Mouse (Mus musculus): ENCODE results near the gene Zc3h18. TPM values are rescaled to one million over a fixed set of nuclear protein-coding genes. Genes with fewer than 3 reads are reported as not detected.

Zc3h18 gene
- polyA plus RNA-seq (2011; ENCODE audit: insufficient read length, low read depth, missing spikeins), result 43.3 and 44.5 TPM in 2 replicates

DNA sequence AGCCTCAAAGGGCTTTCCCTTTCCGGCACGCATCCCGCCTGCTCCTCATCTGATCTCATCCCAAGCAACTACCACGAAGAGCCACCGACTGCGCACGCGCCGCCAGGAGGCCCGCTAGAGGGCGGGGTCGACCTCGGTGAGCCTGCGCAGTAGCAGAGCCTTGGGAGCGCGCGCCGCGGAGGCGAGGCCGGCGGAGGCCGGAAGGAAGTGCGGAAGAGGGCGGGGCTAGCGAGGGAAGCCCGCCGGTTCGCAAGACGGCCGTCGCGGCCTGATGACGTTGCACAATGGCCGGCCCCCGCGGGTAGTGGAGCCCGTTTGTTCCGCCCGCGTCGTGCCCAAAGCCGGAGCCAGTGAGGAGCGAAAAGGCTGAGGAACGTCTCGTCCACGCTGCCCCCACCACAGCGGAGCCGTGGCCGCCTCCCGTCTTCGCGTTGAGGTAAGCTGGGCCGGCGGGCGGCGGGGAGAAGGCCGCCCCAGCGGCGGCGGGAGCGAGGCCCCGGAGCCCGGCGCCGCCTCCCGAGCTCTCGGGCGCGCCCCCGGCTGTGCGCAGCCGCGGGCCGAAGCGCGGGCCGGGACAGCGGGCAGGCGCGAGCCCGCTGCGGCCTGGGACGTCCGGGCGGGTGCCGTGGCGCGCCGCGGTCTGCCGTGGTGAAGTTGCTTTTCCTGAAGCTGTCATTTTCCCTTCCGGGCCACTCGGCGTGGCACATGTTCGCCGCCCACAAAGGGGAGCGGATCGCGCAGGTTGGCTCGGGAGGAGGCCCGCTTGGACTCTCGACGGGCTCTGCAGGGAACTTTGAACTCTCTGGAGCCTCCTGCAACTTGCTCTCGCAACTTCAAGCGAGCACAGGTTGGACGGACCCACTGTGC is at the start of gene Zc3h18:
TSS of gene Zc3h18 (plus strand) at position 245 of the 867 bp plus-strand sequence.
- H3K27ac ChIP-seq (ENCODE audit: insufficient read depth, low read length), result peak within 1 kb of the TSS; percentile 94
- TF ChIP-seq CTCF (IDR thresholded peaks at IDR 0.05; ENCODE audit: borderline replicate concordance, insufficient read depth, low read length), result no peak
- peak; percentile 96 for TF ChIP-seq POLR2A (IDR thresholded peaks at IDR 0.05; ENCODE audit: low read depth, low read length)
- peaks cover 8% of the 10 kb centered on the region for H3K4me1 ChIP-seq (ENCODE audit: control insufficient read depth, insufficient read depth, low read length)
- peak within 1 kb of the TSS; percentile 85 for H3K4me3 ChIP-seq (ENCODE audit: insufficient read depth, low read length)

DNA sequence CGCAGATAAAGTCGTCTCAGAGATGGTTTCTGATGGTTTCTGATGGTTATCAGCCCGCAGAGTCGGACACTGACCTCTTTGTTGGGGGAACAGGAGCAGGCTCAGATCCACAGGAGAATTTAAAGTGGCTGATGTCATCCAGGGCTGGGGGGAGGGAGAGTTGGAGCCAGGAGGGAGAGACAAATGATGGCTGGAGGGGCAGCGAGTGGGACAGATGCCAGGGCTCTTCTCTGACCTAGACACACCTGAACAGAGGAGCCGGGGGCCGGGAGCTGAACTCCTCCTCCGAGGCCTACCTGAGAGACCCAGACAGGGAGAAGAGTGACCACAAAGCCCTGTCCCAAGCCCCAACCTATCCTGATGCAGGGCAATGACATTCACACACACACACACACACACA is 47.3 kb upstream of the Zc3h18 start:
- Histone ChIP-seq H3K27ac (ENCODE audit: insufficient read depth, low read length) (no peak overlapping the region), H3K4me1 (ENCODE audit: control insufficient read depth, insufficient read depth, low read length) (no peaks in the 10 kb centered on the region)

DNA sequence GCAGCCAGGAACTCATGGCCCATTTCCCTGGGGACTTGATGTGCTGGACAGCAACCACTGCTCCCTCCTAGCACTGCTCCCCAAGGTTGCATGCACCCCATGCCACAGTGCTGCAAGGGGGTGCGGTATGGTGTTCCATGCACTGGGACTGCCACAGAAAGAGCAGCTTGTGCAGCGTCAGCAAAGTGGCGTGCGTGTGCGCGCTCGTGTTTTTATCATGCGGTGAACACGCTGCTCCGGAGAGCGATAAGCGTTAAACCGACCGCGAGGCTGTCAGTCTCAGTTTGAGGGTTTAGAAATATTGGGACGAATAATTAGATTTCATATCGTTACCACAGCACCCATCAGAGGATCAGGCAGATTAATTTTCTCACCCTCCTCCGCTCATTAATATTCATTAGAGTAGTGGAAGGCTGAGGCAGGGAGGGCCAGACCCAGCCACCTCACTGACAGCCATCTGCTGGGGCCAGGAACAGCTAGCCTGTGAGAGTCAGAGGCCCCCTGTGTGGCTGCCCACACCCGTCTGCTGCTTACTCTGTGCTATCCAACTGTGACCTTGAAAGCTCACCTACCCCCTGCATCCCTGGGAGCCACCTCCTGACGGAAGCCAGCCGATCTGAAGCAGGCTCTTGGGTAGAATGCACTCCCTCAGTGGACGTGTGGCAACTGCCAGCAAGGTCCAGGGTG is 46.7 kb upstream of the Zc3h18 start:
- no peak overlapping the region for H3K27ac ChIP-seq (ENCODE audit: insufficient read depth, low read length)
- no peak overlapping the region for H3K4me3 ChIP-seq (ENCODE audit: insufficient read depth, low read length)
- TF ChIP-seq CTCF (IDR thresholded peaks at IDR 0.05; ENCODE audit: borderline replicate concordance, insufficient read depth, low read length), result no peak
- H3K4me1 ChIP-seq (ENCODE audit: control insufficient read depth, insufficient read depth, low read length), result no peaks in the 10 kb centered on the region

More for the DNA sequence above, 47.3 kb upstream of the Zc3h18 start:
- TF ChIP-seq POLR2A (IDR thresholded peaks at IDR 0.05; ENCODE audit: low read depth, low read length), result no peak
- TF ChIP-seq CTCF (IDR thresholded peaks at IDR 0.05; ENCODE audit: borderline replicate concordance, insufficient read depth, low read length), result no peak
- no peak overlapping the region for H3K4me3 ChIP-seq (ENCODE audit: insufficient read depth, low read length)

DNA sequence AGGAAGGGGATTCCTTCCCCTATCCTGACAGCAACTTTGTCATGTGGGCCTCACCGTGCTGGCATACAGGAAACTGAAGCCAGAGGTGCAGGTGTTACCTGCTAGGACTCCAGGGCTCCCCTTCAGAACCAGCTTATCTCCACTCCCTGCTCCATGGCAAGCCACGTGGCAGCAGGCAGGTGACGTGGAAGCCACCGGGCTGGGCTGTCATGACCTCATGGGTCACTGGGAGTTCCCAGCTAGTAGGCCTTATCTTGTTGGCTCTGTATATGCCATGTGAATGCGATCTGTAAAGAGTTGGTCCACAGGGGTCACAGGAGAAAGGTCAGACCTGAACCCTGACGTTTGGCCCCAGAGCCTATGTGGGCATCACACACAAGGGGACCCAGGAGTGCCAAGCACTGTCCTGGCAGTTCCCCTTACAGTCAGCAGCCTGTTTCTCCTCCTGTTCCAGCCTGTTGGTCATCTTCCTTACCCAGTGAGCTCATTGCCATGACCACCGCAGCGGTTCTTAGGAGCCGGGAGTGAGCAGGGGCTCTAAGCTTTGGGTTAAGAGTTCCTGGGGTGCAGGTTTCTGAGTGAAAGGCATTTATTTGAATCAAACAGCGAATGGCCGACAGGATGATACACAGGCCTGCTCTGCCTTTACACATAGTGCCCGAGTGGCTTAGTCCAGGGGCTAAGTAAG is 45.8 kb upstream of the Zc3h18 start:
- no peak for TF ChIP-seq POLR2A (IDR thresholded peaks at IDR 0.05; ENCODE audit: low read depth, low read length)
- no peak for TF ChIP-seq CTCF (IDR thresholded peaks at IDR 0.05; ENCODE audit: borderline replicate concordance, insufficient read depth, low read length)
- H3K4me3 ChIP-seq (ENCODE audit: insufficient read depth, low read length), result no peak overlapping the region
- H3K27ac ChIP-seq (ENCODE audit: insufficient read depth, low read length), result no peak overlapping the region
- H3K4me1 ChIP-seq (ENCODE audit: control insufficient read depth, insufficient read depth, low read length), result no peaks in the 10 kb centered on the region

DNA sequence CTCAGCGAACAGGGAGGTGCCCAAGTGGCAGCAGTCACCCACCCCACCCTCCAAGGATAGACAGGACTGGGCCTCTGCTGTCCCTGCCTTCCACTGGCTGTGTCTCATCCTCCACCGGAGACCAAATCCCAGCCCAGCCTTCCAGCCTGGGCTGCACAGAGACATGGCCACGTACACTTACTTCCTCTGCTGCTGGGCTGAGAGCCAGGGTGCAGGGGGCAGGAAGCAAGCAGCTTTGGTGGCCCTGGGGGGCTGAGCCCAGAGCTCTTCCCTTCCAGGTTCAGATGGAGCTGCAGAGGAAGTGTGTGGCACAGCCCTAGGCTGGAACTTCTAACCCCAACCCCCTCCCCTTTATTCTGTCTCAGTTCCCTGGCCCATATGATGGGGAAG is 45.3 kb upstream of the Zc3h18 start:
- Histone ChIP-seq H3K4me3 (ENCODE audit: insufficient read depth, low read length) (no peak overlapping the region), H3K4me1 (ENCODE audit: control insufficient read depth, insufficient read depth, low read length) (no peaks in the 10 kb centered on the region), H3K27ac (ENCODE audit: insufficient read depth, low read length) (no peak overlapping the region)
- TF ChIP-seq CTCF (IDR thresholded peaks at IDR 0.05; ENCODE audit: borderline replicate concordance, insufficient read depth, low read length) (no peak), POLR2A (IDR thresholded peaks at IDR 0.05; ENCODE audit: low read depth, low read length) (no peak)

DNA sequence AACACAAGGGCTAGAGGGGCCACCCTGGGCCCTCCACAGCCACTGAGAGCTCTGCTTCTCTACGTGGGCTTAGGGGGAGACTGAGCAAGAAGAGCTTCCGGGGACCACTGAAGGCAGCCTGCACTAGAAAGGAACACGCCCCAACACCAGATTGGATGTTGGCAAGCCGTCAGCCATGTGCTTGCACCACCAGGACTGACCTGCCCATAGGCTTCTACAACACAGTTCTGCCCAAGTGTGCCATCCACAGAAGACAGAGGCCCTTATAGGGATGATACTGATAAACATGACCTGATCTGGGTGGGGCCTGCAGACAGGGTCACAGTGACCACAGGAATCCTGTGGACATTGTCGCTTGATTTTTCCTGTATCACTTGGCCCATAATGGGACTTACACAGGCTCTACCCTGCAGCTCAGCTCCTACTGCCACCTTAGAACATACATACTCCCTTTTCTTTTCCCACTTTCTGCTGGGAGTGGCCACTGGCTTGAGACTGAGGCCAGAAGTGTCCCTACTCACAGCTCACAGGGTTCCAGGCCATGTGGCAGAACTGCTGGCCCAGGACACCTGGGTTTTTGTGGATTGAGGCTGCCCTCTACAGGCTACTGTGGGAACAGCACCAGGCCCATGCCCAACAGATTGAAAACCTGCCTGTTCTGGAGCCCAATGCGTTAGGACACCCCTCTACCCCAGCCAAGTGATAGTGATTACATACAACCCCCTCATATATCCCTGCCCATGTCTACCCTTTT is 43.5 kb upstream of the Zc3h18 start:
- no peak overlapping the region for H3K4me3 ChIP-seq (ENCODE audit: insufficient read depth, low read length)
- no peak for TF ChIP-seq POLR2A (IDR thresholded peaks at IDR 0.05; ENCODE audit: low read depth, low read length)
- TF ChIP-seq CTCF (IDR thresholded peaks at IDR 0.05; ENCODE audit: borderline replicate concordance, insufficient read depth, low read length), result peak; percentile 83
- H3K4me1 ChIP-seq (ENCODE audit: control insufficient read depth, insufficient read depth, low read length), result no peaks in the 10 kb centered on the region
- no peak overlapping the region for H3K27ac ChIP-seq (ENCODE audit: insufficient read depth, low read length)

DNA sequence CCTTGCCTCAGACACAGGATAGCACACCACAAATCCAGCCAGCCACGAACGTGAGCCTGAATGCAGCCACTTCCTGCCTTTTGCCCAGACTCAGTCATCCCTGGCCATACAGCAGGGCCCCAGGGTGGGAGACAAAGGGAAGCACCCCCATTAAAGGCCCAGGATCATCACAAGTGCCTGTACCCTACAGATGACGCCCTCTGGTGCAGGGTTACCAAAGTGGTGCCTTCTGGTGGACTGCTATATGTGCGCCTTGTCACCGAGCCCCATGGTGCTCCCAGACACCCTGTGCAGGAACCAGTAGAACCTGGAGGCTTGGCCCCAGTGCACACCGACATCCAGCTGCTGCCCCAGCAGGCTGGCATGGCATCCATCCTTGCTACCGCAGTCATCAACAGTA is 42.9 kb upstream of the Zc3h18 start:
- H3K4me3 ChIP-seq (ENCODE audit: insufficient read depth, low read length), result no peak overlapping the region

DNA sequence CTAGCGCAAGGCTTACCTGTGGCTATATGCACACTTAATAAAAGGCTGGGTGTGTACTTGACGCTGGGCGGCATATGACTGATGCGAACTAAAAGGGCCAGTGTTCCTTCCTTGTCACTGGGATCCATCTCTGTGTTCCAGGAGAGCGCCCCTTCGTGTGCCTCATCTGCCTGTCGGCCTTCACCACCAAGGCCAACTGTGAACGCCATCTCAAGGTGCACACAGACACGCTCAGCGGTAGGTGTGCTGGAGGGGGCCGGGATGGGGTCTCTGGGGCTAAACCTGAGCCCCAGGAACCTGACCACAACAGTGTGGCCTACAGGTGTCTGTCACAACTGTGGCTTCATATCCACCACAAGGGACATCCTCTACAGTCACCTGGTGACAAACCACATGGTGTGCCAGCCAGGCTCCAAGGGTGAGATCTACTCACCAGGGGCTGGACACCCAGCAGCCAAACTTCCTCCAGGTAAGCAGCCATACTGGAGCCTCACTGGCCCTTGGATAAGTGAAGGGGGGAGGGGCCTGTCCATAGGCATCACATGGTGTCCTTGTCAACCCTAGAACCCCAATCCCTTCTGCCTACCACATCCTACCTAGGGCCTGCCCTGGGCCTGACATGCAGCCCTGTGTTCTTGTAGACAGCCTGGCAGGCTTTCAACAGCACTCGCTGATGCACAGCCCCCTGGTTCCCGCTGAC is 41.5 kb upstream of the Zc3h18 start:
- Histone ChIP-seq H3K27ac (ENCODE audit: insufficient read depth, low read length) (no peak overlapping the region), H3K4me3 (ENCODE audit: insufficient read depth, low read length) (no peak overlapping the region)
- TF ChIP-seq CTCF (IDR thresholded peaks at IDR 0.05; ENCODE audit: borderline replicate concordance, insufficient read depth, low read length) (no peak), POLR2A (IDR thresholded peaks at IDR 0.05; ENCODE audit: low read depth, low read length) (no peak)

More for the DNA sequence above, 42.9 kb upstream of the Zc3h18 start:
- Histone ChIP-seq H3K27ac (ENCODE audit: insufficient read depth, low read length) (no peak overlapping the region), H3K4me1 (ENCODE audit: control insufficient read depth, insufficient read depth, low read length) (no peaks in the 10 kb centered on the region)
- TF ChIP-seq POLR2A (IDR thresholded peaks at IDR 0.05; ENCODE audit: low read depth, low read length) (no peak), CTCF (IDR thresholded peaks at IDR 0.05; ENCODE audit: borderline replicate concordance, insufficient read depth, low read length) (no peak)

More for the DNA sequence above, 41.5 kb upstream of the Zc3h18 start:
- H3K4me1 ChIP-seq (ENCODE audit: control insufficient read depth, insufficient read depth, low read length), result no peaks in the 10 kb centered on the region
